Mouse (Mus musculus) adrenal gland, adult 18-20 months (tissue): ENCODE measurements around the gene Smco4. TPM values are rescaled to one million over a fixed set of nuclear protein-coding genes. Genes with fewer than 3 reads are reported as not detected.
"Not testable (repeated sequence)": the region's sequence is repeated elsewhere in the genome, so short reads cannot be mapped to it uniquely, and the experiment has no call there.

Experiments used
- DNase-seq, 2 experiments: peaks; one replicate each; pipeline ENCODE4 v3.0.0; 2021 to 2022; ENCODE audit warnings: low spot score in 2 of 2
- long read RNA-seq, 2 experiments: library from polyadenylated mRNA; stranded (forward); transcript quantifications; one replicate each; pipeline ENCODE4 v2.0.0; 2021
- total RNA-seq, 2 experiments: library from RNA; stranded (reverse); gene quantifications; 1 replicate in 1 of 2; 2 replicates in 1 of 2; pipeline ENCODE4 v1.2.3; 2021

Gene Smco4
- total RNA-seq = 10 to 100 TPM; 16.6 to 28.7 TPM
- long read RNA-seq, experiment 1 = 0 reads
- long read RNA-seq, experiment 2, partial matches to known transcripts = 1 of 2 reads
- long read RNA-seq, experiment 2, other reads (novel, unspliced or antisense) = 1 of 2 reads

GRCm38 (mm10) chr9:15493235-15493924, at the start of gene Smco4:
Smco4 (plus strand) TSS chr9:15493432.
- DNase-seq = peak; percentile 84 to 86

GRCm38 (mm10) chr9:15447397-15447796, 45.8 kb upstream of the Smco4 start:
- DNase-seq = no peak

- DNase-seq = no peak
These were observed 42.3 kb upstream of the Smco4 start for GRCm38 (mm10) chr9:15450921-15451320.

- DNase-seq = no peak
These were observed 21.0 kb upstream of the Smco4 start for GRCm38 (mm10) chr9:15472256-15472655.

GRCm38 (mm10) chr9:15473206-15473605, 20.0 kb upstream of the Smco4 start:
- no peak for DNase-seq

- DNase-seq = no peak
These were observed 15.7 kb upstream of the Smco4 start for GRCm38 (mm10) chr9:15477556-15477955.

GRCm38 (mm10) chr9:15487682-15488424, 5.4 kb upstream of the Smco4 start:
- no peak for DNase-seq

- DNase-seq = no peak
These were observed 3.9 kb upstream of the Smco4 start for GRCm38 (mm10) chr9:15489293-15489692.

- DNase-seq = no peak
These were observed 2.7 kb upstream of the Smco4 start for GRCm38 (mm10) chr9:15490331-15491100.

- DNase-seq = no peak
These were observed 1.5 kb upstream of the Smco4 start for GRCm38 (mm10) chr9:15491686-15492085.

- no peak for DNase-seq
These were observed 831 bp upstream of the Smco4 start for GRCm38 (mm10) chr9:15492401-15492800.

- DNase-seq = peak; percentile 61 to 70
These were observed 810 bp downstream of the Smco4 start for GRCm38 (mm10) chr9:15493925-15494558.

- DNase-seq = not testable (repeated sequence)
These were observed 2.0 kb downstream of the Smco4 start for GRCm38 (mm10) chr9:15495281-15495680.

GRCm38 (mm10) chr9:15495921-15496577, 2.8 kb downstream of the Smco4 start:
- no peak for DNase-seq

GRCm38 (mm10) chr9:15500025-15500424, 6.8 kb downstream of the Smco4 start:
- no peak for DNase-seq

GRCm38 (mm10) chr9:15501319-15502256, 8.4 kb downstream of the Smco4 start:
- no peak for DNase-seq

GRCm38 (mm10) chr9:15502476-15502875, 9.2 kb downstream of the Smco4 start:
- DNase-seq = no peak

- DNase-seq = no peak
These were observed 10.1 kb downstream of the Smco4 start for GRCm38 (mm10) chr9:15503307-15503706.

GRCm38 (mm10) chr9:15503827-15504226, 10.6 kb downstream of the Smco4 start:
- no peak for DNase-seq
